Mouse (Mus musculus) ovary, adult 18-20 months (tissue): ENCODE data around the gene Tbc1d4.

Source experiments
- DNase-seq: peaks from one replicate; pipeline ENCODE4 v3.0.0; 2022; ENCODE audit warnings: low spot score, mixed read lengths

Gene Tbc1d4

GRCm38 (mm10) chr14:101608519-101609368 is at the start of gene Tbc1d4:
Gene Tbc1d4, minus strand, starts transcription at chr14:101609191.
- peak; percentile 88 for DNase-seq

- no peak for DNase-seq
These were observed 47.3 kb upstream of the Tbc1d4 start for GRCm38 (mm10) chr14:101656307-101656706.

- DNase-seq, result no peak
These were observed 45.5 kb upstream of the Tbc1d4 start for GRCm38 (mm10) chr14:101654526-101654909.

GRCm38 (mm10) chr14:101653581-101654525 is 44.9 kb upstream of the Tbc1d4 start, which contains the start of gene Uchl3:
Gene Uchl3, plus strand, starts transcription at chr14:101653967.
- peak; percentile 81 for DNase-seq

GRCm38 (mm10) chr14:101652571-101652970 is 43.6 kb upstream of the Tbc1d4 start:
- no peak for DNase-seq

GRCm38 (mm10) chr14:101650551-101650950 is 41.6 kb upstream of the Tbc1d4 start:
- DNase-seq, result no peak

GRCm38 (mm10) chr14:101644948-101645347 is 36.0 kb upstream of the Tbc1d4 start:
- peak; percentile 54 for DNase-seq

- DNase-seq, result peak; percentile 90
These were observed 31.3 kb upstream of the Tbc1d4 start, which contains the start of gene Commd6 for GRCm38 (mm10) chr14:101640153-101640843. Gene Commd6, minus strand, starts transcription at chr14:101640686.

GRCm38 (mm10) chr14:101637381-101637780 is 28.4 kb upstream of the Tbc1d4 start:
- no peak for DNase-seq

GRCm38 (mm10) chr14:101635765-101636164 is 26.8 kb upstream of the Tbc1d4 start:
- no peak for DNase-seq

GRCm38 (mm10) chr14:101630548-101630947 is 21.6 kb upstream of the Tbc1d4 start:
- DNase-seq, result no peak

- no peak for DNase-seq
These were observed 8.7 kb upstream of the Tbc1d4 start for GRCm38 (mm10) chr14:101617680-101618079.

- DNase-seq, result no peak
These were observed 7.2 kb upstream of the Tbc1d4 start for GRCm38 (mm10) chr14:101616178-101616577.

- no peak for DNase-seq
These were observed 4.2 kb upstream of the Tbc1d4 start for GRCm38 (mm10) chr14:101613206-101613605.

GRCm38 (mm10) chr14:101610701-101611100 is 1.7 kb upstream of the Tbc1d4 start:
- DNase-seq, result no peak

- DNase-seq, result peak; percentile 5
These were observed 1.1 kb downstream of the Tbc1d4 start for GRCm38 (mm10) chr14:101607631-101608518.

- no peak for DNase-seq
These were observed 3.1 kb downstream of the Tbc1d4 start for GRCm38 (mm10) chr14:101605843-101606242.

- DNase-seq, result no peak
These were observed 6.1 kb downstream of the Tbc1d4 start for GRCm38 (mm10) chr14:101602851-101603250.

- DNase-seq, result no peak
These were observed 11.8 kb downstream of the Tbc1d4 start for GRCm38 (mm10) chr14:101597096-101597715.

GRCm38 (mm10) chr14:101596691-101597090 is 12.3 kb downstream of the Tbc1d4 start:
- no peak for DNase-seq
